Mouse (Mus musculus): ENCODE measurements around the gene Tspan11. TPM values are rescaled to one million over a fixed set of nuclear protein-coding genes. Genes with fewer than 3 reads are reported as not detected.

Gene Tspan11
- polyA plus RNA-seq, 1 experiment from 2014 or later, result 3.6 TPM

DNA sequence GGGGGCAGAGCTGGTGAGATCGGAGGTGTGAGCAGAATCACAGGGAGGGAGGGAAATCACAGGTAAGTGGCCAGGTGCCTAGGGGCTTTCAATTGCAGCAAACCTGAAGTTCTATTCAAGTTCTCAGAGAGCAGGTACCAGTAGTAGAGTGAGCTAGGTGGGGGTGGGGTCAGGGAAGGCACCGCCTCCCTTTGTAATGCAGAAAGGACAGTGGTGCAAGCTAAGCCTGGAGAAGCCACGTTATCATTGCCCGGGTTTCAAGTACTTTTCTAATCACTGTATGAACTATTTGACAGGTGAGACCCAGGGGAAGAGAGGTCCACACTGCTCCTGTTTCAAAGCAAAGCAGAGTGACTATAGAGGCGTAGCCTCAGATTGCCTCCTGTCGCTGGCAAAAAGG, 6.2 kb downstream of the Tspan11 start:
- WGBS, result 32% methylated on average over 6 of the region's 6 CpGs
- no peak overlapping the region for H3K27ac ChIP-seq
- H3K27me3 ChIP-seq (ENCODE audit: poor library complexity, severe bottlenecking), result peaks cover 22% of the 10 kb centered on the region
- H3K4me3 ChIP-seq, result no peak overlapping the region
- no peak for DNase-seq (ENCODE audit: extremely low spot score, low spot score)
- H3K36me3 ChIP-seq (replicated peaks), result no peaks in the 10 kb centered on the region
- H3K4me1 ChIP-seq, result peaks cover 7% of the 10 kb centered on the region
- H3K9me3 ChIP-seq, result no peaks in the 10 kb centered on the region

- Histone ChIP-seq H3K4me1 (peaks cover 4% of the 10 kb centered on the region; the same call in 1 of the 2 replicates), H3K9me3 (no peaks in the 10 kb centered on the region), H3K27ac (no peak overlapping the region), H3K4me3 (no peak overlapping the region), H3K27me3 (ENCODE audit: poor library complexity, severe bottlenecking) (peaks cover 12% of the 10 kb centered on the region; the same call in 1 of the 2 replicates), H3K36me3 (replicated peaks) (no peaks in the 10 kb centered on the region)
- WGBS, result 32% methylated on average over 6 of the region's 6 CpGs
- DNase-seq (ENCODE audit: extremely low spot score, low spot score), result no peak
Measured at GRCm38 (mm10) chr6:127894999-127895398, 7.6 kb downstream of the Tspan11 start.

DNA sequence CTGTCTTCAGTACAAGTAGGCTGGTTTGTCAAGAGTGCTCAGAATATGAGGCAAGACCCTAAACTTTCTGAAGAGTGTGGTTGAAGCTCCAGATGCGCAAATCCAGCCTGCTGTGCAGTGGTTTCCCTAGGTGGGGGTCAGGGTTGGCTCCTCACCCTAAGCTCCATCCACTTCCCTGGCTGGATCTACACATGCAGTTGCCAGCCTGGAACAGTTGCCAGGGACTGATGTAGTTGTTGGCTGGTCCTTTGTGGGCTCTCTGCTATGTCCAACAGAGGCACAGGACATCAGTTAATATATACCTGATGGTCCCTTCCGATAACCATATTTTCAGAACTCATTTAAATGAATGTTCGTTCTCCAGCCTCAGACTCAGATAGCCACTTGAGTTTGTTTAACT, 9.0 kb downstream of the Tspan11 start:
- Histone ChIP-seq H3K4me1 (peaks cover 4% of the 10 kb centered on the region; the same call in 1 of the 2 replicates), H3K4me3 (no peak overlapping the region), H3K36me3 (replicated peaks) (no peaks in the 10 kb centered on the region), H3K27ac (no peak overlapping the region), H3K9me3 (no peaks in the 10 kb centered on the region), H3K27me3 (ENCODE audit: poor library complexity, severe bottlenecking) (peaks cover 12% of the 10 kb centered on the region; the same call in 1 of the 2 replicates)
- DNase-seq (ENCODE audit: extremely low spot score, low spot score), result no peak
- WGBS, result 89% methylated on average over 3 of the region's 3 CpGs

DNA sequence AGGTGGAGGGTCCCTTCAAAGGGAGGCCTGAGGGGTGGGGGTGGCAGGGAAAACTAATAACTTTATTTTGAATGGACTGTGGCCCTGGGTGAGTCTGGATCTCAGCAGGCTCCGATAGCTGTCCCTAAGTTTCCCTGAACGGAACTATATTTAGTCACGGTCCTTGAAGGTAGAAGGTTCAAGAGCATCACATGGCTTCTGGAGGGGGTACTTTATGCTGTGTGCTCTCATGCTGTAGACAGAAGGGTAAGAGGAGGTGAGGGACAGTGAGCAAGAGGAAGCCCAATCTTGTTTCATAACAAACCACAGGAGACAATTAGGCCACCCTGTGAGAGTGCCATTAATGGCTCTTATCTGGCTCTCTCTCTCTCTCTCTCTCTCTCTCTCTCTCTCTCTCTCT, 10.0 kb downstream of the Tspan11 start:
- no peaks in the 10 kb centered on the region for H3K36me3 ChIP-seq (replicated peaks)
- 89% methylated on average over 3 of the region's 3 CpGs for WGBS
- H3K9me3 ChIP-seq, result no peaks in the 10 kb centered on the region
- DNase-seq (ENCODE audit: extremely low spot score, low spot score), result no peak
- no peak overlapping the region for H3K27ac ChIP-seq
- peaks cover 4% of the 10 kb centered on the region; the same call in 1 of the 2 replicates for H3K4me1 ChIP-seq
- peaks cover 12% of the 10 kb centered on the region; the same call in 1 of the 2 replicates for H3K27me3 ChIP-seq (ENCODE audit: poor library complexity, severe bottlenecking)
- no peak overlapping the region for H3K4me3 ChIP-seq

GRCm38 (mm10) chr6:127900062-127900461, 12.7 kb downstream of the Tspan11 start:
- H3K36me3 ChIP-seq (replicated peaks), result no peaks in the 10 kb centered on the region
- 96% methylated on average over 6 of the region's 6 CpGs for WGBS
- H3K9me3 ChIP-seq, result no peaks in the 10 kb centered on the region
- H3K4me1 ChIP-seq, result no peaks in the 10 kb centered on the region; the same call in 1 of the 2 replicates
- no peak overlapping the region for H3K4me3 ChIP-seq
- DNase-seq (ENCODE audit: extremely low spot score, low spot score), result no peak
- H3K27ac ChIP-seq, result no peak overlapping the region
- H3K27me3 ChIP-seq (ENCODE audit: poor library complexity, severe bottlenecking), result 0 out of 2 replicates have a peak, but pooled peaks cover 1% of the 10 kb centered on the region

- no peak overlapping the region for H3K4me3 ChIP-seq
- H3K27ac ChIP-seq, result no peak overlapping the region
- no peaks in the 10 kb centered on the region for H3K9me3 ChIP-seq
- DNase-seq (ENCODE audit: extremely low spot score, low spot score), result no peak
- no peaks in the 10 kb centered on the region for H3K27me3 ChIP-seq (ENCODE audit: poor library complexity, severe bottlenecking)
- no peaks in the 10 kb centered on the region for H3K36me3 ChIP-seq (replicated peaks)
- no peaks in the 10 kb centered on the region for H3K4me1 ChIP-seq
- WGBS, result 91% methylated on average over 3 of the region's 3 CpGs
Measured at GRCm38 (mm10) chr6:127901261-127901660, 13.9 kb downstream of the Tspan11 start.

DNA sequence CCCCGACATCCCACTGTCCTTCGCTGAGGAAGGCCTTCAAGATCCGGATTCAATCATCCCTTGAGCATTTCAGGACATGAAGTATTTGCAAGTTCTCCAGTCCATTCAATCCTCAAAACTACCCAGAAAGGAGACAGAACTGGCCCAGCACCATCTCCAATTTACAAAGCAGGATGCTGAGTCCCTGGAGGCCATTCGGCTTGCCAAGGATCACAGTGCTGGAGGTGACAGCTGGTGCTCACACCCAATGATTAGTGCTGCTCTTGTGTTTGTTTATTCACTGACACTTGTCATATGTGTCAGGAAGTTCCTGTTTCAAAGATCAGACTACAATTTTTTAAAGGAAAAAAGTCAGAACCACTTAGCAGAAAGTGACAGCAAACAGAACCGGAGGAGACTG, 14.3 kb downstream of the Tspan11 start:
- no peaks in the 10 kb centered on the region for H3K27me3 ChIP-seq (ENCODE audit: poor library complexity, severe bottlenecking)
- H3K4me3 ChIP-seq, result no peak overlapping the region
- no peak overlapping the region for H3K27ac ChIP-seq
- H3K9me3 ChIP-seq, result no peaks in the 10 kb centered on the region
- DNase-seq (ENCODE audit: extremely low spot score, low spot score), result no peak
- 92% methylated on average over 5 of the region's 5 CpGs for WGBS
- no peaks in the 10 kb centered on the region for H3K36me3 ChIP-seq (replicated peaks)
- no peaks in the 10 kb centered on the region for H3K4me1 ChIP-seq

DNA sequence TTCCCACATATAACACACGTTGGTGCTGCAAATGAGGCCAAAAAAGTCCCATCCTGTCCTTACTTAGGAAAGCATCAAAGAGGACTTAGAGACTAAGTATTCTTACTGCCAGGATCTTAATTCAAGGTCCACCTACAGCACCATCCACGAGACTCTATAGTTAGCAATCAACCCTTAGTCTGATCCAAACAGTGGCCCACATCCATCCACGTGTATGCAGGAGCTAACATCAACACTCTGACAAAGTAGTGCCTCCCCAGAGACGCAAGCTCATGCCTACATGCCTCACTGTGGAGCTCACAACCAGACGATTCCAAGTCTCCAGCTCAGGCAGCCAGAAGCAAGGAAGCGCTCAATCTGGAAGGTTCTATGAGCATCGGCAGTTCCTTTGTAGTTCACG, 15.2 kb downstream of the Tspan11 start:
- Histone ChIP-seq H3K27ac (no peak overlapping the region), H3K9me3 (no peaks in the 10 kb centered on the region), H3K4me1 (no peaks in the 10 kb centered on the region), H3K4me3 (no peak overlapping the region), H3K27me3 (ENCODE audit: poor library complexity, severe bottlenecking) (no peaks in the 10 kb centered on the region), H3K36me3 (replicated peaks) (no peaks in the 10 kb centered on the region)
- WGBS, result 88% methylated on average over 8 of the region's 8 CpGs
- DNase-seq (ENCODE audit: extremely low spot score, low spot score), result no peak

DNA sequence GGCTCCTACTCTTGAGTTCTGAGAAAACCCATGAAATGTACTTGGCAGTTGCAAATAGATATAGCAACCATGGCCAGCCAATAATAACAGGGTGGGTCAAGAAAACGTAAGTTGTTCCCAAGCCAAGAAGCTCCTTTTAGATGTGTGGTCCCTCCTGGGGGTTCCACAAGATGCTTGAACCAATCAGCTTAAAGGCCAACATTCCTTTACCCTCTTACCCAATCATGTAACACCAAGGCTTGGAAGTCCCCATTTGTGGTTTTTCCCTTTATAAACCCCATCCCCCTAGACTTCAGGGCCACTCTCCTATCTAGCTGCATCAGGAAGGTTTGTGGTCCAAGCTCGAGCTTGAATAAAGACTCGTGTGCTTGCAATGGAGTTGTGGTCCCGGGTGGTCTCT, 23.2 kb downstream of the Tspan11 start:
- 91% methylated on average over 4 of the region's 4 CpGs for WGBS
- no peaks in the 10 kb centered on the region; the same call in 1 of the 2 replicates for H3K9me3 ChIP-seq
- H3K4me3 ChIP-seq, result no peak overlapping the region
- H3K27ac ChIP-seq, result no peak overlapping the region
- no peaks in the 10 kb centered on the region for H3K4me1 ChIP-seq
- no peaks in the 10 kb centered on the region for H3K36me3 ChIP-seq (replicated peaks)
- DNase-seq (ENCODE audit: extremely low spot score, low spot score), result no peak
- H3K27me3 ChIP-seq (ENCODE audit: poor library complexity, severe bottlenecking), result no peaks in the 10 kb centered on the region

DNA sequence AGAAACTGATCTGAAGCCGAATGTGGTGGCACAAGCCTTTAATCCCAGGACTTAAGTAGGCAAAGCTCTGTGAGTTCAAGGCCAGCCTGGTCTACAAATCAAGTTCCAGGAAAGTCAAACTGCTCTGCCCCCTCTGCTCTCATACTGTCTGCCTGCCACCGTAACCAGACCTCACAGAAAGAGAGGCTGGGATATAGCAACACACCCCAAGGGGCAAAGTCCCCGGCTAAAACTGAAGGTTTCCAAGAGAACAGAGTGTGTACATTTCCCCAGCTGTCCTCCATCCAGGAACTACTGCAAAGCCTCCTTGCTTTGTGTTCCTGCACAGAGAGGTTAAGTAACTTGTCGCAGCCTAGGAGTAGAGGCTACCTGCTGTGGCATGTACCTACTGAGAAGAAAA, 24.3 kb downstream of the Tspan11 start:
- DNase-seq (ENCODE audit: extremely low spot score, low spot score), result no peak
- 70% methylated on average over 4 of the region's 4 CpGs for WGBS

GRCm38 (mm10) chr6:127912938-127913337, 25.5 kb downstream of the Tspan11 start:
- H3K4me1 ChIP-seq, result no peaks in the 10 kb centered on the region
- no peaks in the 10 kb centered on the region; the same call in 1 of the 2 replicates for H3K9me3 ChIP-seq
- no peaks in the 10 kb centered on the region for H3K27me3 ChIP-seq (ENCODE audit: poor library complexity, severe bottlenecking)
- no peak overlapping the region for H3K4me3 ChIP-seq
- no peak overlapping the region for H3K27ac ChIP-seq
- H3K36me3 ChIP-seq (replicated peaks), result 0 out of 2 replicates have a peak, but pooled peaks cover 4% of the 10 kb centered on the region
- no peak for DNase-seq (ENCODE audit: extremely low spot score, low spot score)
- 96% methylated on average over 3 of the region's 3 CpGs for WGBS

More for the DNA sequence above, 24.3 kb downstream of the Tspan11 start:
- Histone ChIP-seq H3K27ac (no peak overlapping the region), H3K4me1 (no peaks in the 10 kb centered on the region), H3K9me3 (no peaks in the 10 kb centered on the region; the same call in 1 of the 2 replicates), H3K36me3 (replicated peaks) (0 out of 2 replicates have a peak, but pooled peaks cover 4% of the 10 kb centered on the region), H3K27me3 (ENCODE audit: poor library complexity, severe bottlenecking) (no peaks in the 10 kb centered on the region), H3K4me3 (no peak overlapping the region)

DNA sequence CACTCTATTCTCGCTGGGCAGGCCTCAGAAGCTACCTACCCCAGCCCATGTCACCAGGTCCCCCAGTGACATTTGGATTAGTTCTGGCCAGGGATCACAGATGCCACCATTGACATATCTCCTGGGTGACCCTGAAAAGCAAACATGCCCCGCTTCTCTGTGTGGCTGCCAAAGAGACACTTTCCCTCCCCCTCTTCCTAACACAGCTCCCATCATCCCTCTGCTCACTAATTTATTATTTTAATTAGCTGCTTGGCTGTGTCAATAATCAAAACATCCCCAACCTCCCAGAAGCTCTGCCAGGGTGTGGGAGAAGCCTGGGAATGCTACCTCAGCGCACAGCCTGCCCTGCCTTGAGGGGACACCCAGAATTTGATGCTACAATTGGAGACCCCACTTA, 29.6 kb downstream of the Tspan11 start:
- DNase-seq (ENCODE audit: extremely low spot score, low spot score), result no peak
- peaks cover 5% of the 10 kb centered on the region; the same call in 1 of the 2 replicates for H3K27me3 ChIP-seq (ENCODE audit: poor library complexity, severe bottlenecking)
- H3K27ac ChIP-seq, result no peak overlapping the region
- H3K9me3 ChIP-seq, result no peaks in the 10 kb centered on the region; the same call in 1 of the 2 replicates
- H3K4me1 ChIP-seq, result peaks cover 3% of the 10 kb centered on the region; the same call in 1 of the 2 replicates
- no peak overlapping the region for H3K4me3 ChIP-seq
- H3K36me3 ChIP-seq (replicated peaks), result 0 out of 2 replicates have a peak, but pooled peaks cover 4% of the 10 kb centered on the region
- WGBS, result 83% methylated on average over 3 of the region's 3 CpGs

GRCm38 (mm10) chr6:127917712-127918111, 30.3 kb downstream of the Tspan11 start:
- Histone ChIP-seq H3K9me3 (no peaks in the 10 kb centered on the region; the same call in 1 of the 2 replicates), H3K4me3 (no peak overlapping the region), H3K27ac (no peak overlapping the region), H3K27me3 (ENCODE audit: poor library complexity, severe bottlenecking) (peaks cover 10% of the 10 kb centered on the region; the same call in 1 of the 2 replicates), H3K4me1 (peaks cover 3% of the 10 kb centered on the region; the same call in 1 of the 2 replicates), H3K36me3 (replicated peaks) (0 out of 2 replicates have a peak, but pooled peaks cover 4% of the 10 kb centered on the region)
- WGBS, result 77% methylated on average over 4 of the region's 4 CpGs
- DNase-seq (ENCODE audit: extremely low spot score, low spot score), result no peak
